In the genomic region with DNA sequence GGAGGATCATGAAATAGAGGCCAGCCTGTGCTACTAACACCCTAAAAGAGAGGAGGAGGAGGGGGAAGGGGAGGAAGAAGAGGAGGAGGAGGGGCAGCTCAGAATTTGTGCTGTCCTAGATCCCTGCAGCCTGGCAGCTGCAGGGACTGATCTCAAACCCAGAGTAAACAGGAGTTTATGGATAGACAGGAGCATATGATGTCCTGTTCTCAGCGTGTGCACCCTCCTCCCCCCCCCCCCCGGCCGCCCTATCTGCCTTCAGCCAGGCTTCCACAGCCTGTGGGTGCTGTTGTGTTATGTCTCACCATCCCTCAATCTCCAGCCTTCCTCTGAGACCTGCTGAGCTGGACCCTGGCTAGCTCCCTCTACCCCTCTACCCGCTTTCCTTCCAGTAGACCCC, we compare ENCODE assay signal across 8 mouse cellular contexts. TPM values are rescaled to one million over a fixed set of nuclear protein-coding genes. Genes with fewer than 3 reads are reported as not detected.
A peak's percentile ranks its signal among the peaks of the same experiment; 100 is the strongest.
DNase-seq lines count a peak whose midpoint lies in the region; ATAC-seq and TF ChIP-seq lines count a peak whose summit lies in the region.

TSS of gene Bak1 (minus strand) at position 101 of the 400 bp plus-strand sequence.

- H3K4me1 ChIP-seq in lung, postnatal 0 days (ENCODE audit: insufficient read depth, low read depth, low read length): no peaks in the 10 kb centered on the region; the same call in 1 of the 2 replicates
- peaks cover 23% of the 10 kb centered on the region for H3K4me1 ChIP-seq in limb, embryonic 13.5 days
- H3K4me1 ChIP-seq in small intestine, adult 2 months (ENCODE audit: control insufficient read depth, insufficient read depth, insufficient read length, low read length): peaks cover 19% of the 10 kb centered on the region

- no peak for DNase-seq in lung, postnatal 0 days (ENCODE audit: low spot score)
- no peak for DNase-seq in lung, postnatal 14 days
- no peak for DNase-seq in heart, postnatal 14 days
- no peak for DNase-seq in thymus, adult 18-20 months
- no peak for DNase-seq in right cerebral cortex, postnatal 25 days

- TF ChIP-seq POLR2A in small intestine, adult 2 months (IDR thresholded peaks at IDR 0.05; ENCODE audit: low read depth, low read length): no peak

- H3K9ac ChIP-seq in lung, postnatal 0 days (replicated peaks; ENCODE audit: low read depth): peak within 1 kb of the TSS; percentile 90
- H3K9ac ChIP-seq in limb, embryonic 13.5 days: peak within 1 kb of the TSS; percentile 98

- TF ChIP-seq CTCF in lung, postnatal 0 days (IDR thresholded peaks at IDR 0.05): no peak
- TF ChIP-seq CTCF in small intestine, adult 2 months (IDR thresholded peaks at IDR 0.05; ENCODE audit: extremely low read depth, insufficient read length, insufficient replicate concordance, low read depth, low read length): no peak

- H3K4me3 ChIP-seq in lung, postnatal 0 days (ENCODE audit: low read depth, low read length): peak within 1 kb of the TSS; percentile 68
- H3K4me3 ChIP-seq in limb, embryonic 13.5 days: peak within 1 kb of the TSS; percentile 78
- H3K4me3 ChIP-seq in small intestine, adult 2 months (ENCODE audit: low read depth, low read length): peak within 1 kb of the TSS; percentile 83

- H3K9me3 ChIP-seq in lung, postnatal 0 days (ENCODE audit: low read length): no peaks in the 10 kb centered on the region
- H3K9me3 ChIP-seq in limb, embryonic 13.5 days: no peaks in the 10 kb centered on the region

- no peak for ATAC-seq in lung, postnatal 0 days
- ATAC-seq in erythroblast, adult 5-6 weeks (replicated peaks; ENCODE audit: low FRiP score, poor library complexity, severe bottlenecking): no peak
- ATAC-seq in limb, embryonic 13.5 days (ENCODE audit: low FRiP score, low read depth): peak; percentile 7; the same call in 1 of the 2 replicates

- H3K27ac ChIP-seq in lung, postnatal 0 days (ENCODE audit: low read length): peak within 1 kb of the TSS; percentile 83
- H3K27ac ChIP-seq in limb, embryonic 13.5 days: peak within 1 kb of the TSS; percentile 81
- H3K27ac ChIP-seq in small intestine, adult 2 months (ENCODE audit: insufficient read depth, low read depth, low read length): peak within 1 kb of the TSS; percentile 96

- H3K4me2 ChIP-seq in lung, postnatal 0 days (replicated peaks; ENCODE audit: low read depth, low read length): peak within 1 kb of the TSS; percentile 83
- H3K4me2 ChIP-seq in limb, embryonic 13.5 days (replicated peaks): peak within 1 kb of the TSS; percentile 84

- no peaks in the 10 kb centered on the region for H3K36me3 ChIP-seq in lung, postnatal 0 days (ENCODE audit: insufficient read depth, low read length)
- peaks cover 24% of the 10 kb centered on the region for H3K36me3 ChIP-seq in limb, embryonic 13.5 days
- H3K36me3 ChIP-seq in small intestine, adult 2 months (ENCODE audit: control insufficient read depth, insufficient read depth, low read length): peaks cover 21% of the 10 kb centered on the region

- intact Hi-C loops in heart, postnatal 14 days (cut with DNase I): loop anchor here (5.0 kb wide), 1 partner anchor 97 kb away; the partner anchor contains the start of gene Phf1

- WGBS in lung, postnatal 0 days: 100% methylated on average over 1 of the region's 4 CpGs
- 55% methylated on average over 4 of the region's 4 CpGs for whole genome bisulfite sequencing in limb, embryonic 13.5 days
- 42% methylated on average over 4 of the region's 4 CpGs for WGBS in small intestine, adult 2 months

- no peaks in the 10 kb centered on the region for H3K27me3 ChIP-seq in lung, postnatal 0 days (replicated peaks; ENCODE audit: insufficient read depth, low read length)
- no peaks in the 10 kb centered on the region for H3K27me3 ChIP-seq in limb, embryonic 13.5 days
- no peaks in the 10 kb centered on the region for H3K27me3 ChIP-seq in small intestine, adult 2 months (ENCODE audit: control insufficient read depth, insufficient read depth, low read length)

- TF ChIP-seq EP300 in lung, postnatal 0 days (IDR thresholded peaks at IDR 0.05): no peak

RNA-seq across cellular contexts. Expression of gene Bak1, which starts in this region (rescaled TPM):
- polyA plus RNA-seq in lung, postnatal 0 days (2015; fragmentation: Nextera tagmentation; extraction: Ambion mirVana): 3.8 and 4.0 TPM in 2 replicates
- total RNA-seq in erythroblast, adult 5-6 weeks (2015; ENCODE audit: low replicate concordance): 28.6 and 38.5 TPM in 2 replicates
- total RNA-seq in erythroblast, adult 5-6 weeks (2017; ENCODE audit: low replicate concordance): 6.7 and 17.0 TPM in 2 replicates
- 10 to 100 TPM; 30.6 to 36.0 TPM for total RNA-seq in heart, postnatal 14 days (2021)
- polyA plus RNA-seq in limb, embryonic 13.5 days (2015; fragmentation: Nextera tagmentation; extraction: Ambion mirVana): 4.6 and 4.7 TPM in 2 replicates
- 113 and 265 TPM in 2 replicates for polyA plus RNA-seq in small intestine, adult 2 months (2012; rRNA removed)

Comparison
In these comparisons a context has a peak if more than half of its experiments do, and no peak if none do; other contexts are left out.
1. RNA of gene Bak1 (polyA plus RNA-seq): 113 to 265 TPM in small intestine, adult 2 months; 4.6 to 4.7 TPM in limb, embryonic 13.5 days and 3.8 to 4.0 TPM in lung, postnatal 0 days; every median in the first group is over 10 times any median in the second.
2. Peak in every context shown above with its lines, with median percentiles within 50 percentile points of each other: H3K27ac ChIP-seq and H3K4me3 ChIP-seq.